Mouse (Mus musculus): ENCODE results near the gene Adamtsl3. TPM values are rescaled to one million over a fixed set of nuclear protein-coding genes. Genes with fewer than 3 reads are reported as not detected.
A peak's percentile ranks its signal among the peaks of the same experiment; 100 is the strongest.

Adamtsl3 gene
- polyA plus RNA-seq, 1 experiment from 2014 or later = 1.1 TPM

GRCm38 (mm10) chr7:82336132-82336531 lies 638 bp downstream of the Adamtsl3 start:
- peak overlapping the region; percentile 83 for H3K4me2 ChIP-seq
- H3K4me1 ChIP-seq = peaks cover 13% of the 10 kb centered on the region
- H3K27me3 ChIP-seq (replicated peaks) = peaks cover 49% of the 10 kb centered on the region
- peak overlapping the region; percentile 12; the same call in 1 of the 2 replicates for H3K9ac ChIP-seq
- ATAC-seq (replicated peaks) = peak; percentile 28; the same call in 1 of the 2 replicates
- no peaks in the 10 kb centered on the region for H3K36me3 ChIP-seq (replicated peaks)
- WGBS = 1% methylated on average over 34 of the region's 34 CpGs
- H3K4me3 ChIP-seq = peak overlapping the region; percentile 48
- H3K27ac ChIP-seq = no peak overlapping the region
- H3K9me3 ChIP-seq = no peaks in the 10 kb centered on the region

- WGBS = 75% methylated on average over 9 of the region's 9 CpGs
- Histone ChIP-seq H3K27me3 (replicated peaks) (peaks cover 49% of the 10 kb centered on the region), H3K9ac (no peak overlapping the region), H3K27ac (no peak overlapping the region), H3K4me2 (no peak overlapping the region), H3K9me3 (no peaks in the 10 kb centered on the region), H3K4me3 (no peak overlapping the region), H3K4me1 (peaks cover 13% of the 10 kb centered on the region), H3K36me3 (replicated peaks) (no peaks in the 10 kb centered on the region)
- no peak for ATAC-seq (replicated peaks)
These were observed 2.6 kb downstream of the Adamtsl3 start for GRCm38 (mm10) chr7:82338121-82338520.

GRCm38 (mm10) chr7:82338532-82338931 lies 3.0 kb downstream of the Adamtsl3 start:
- Histone ChIP-seq H3K4me3 (no peak overlapping the region), H3K4me2 (no peak overlapping the region), H3K9me3 (no peaks in the 10 kb centered on the region), H3K36me3 (replicated peaks) (no peaks in the 10 kb centered on the region), H3K9ac (no peak overlapping the region), H3K4me1 (peaks cover 13% of the 10 kb centered on the region), H3K27me3 (replicated peaks) (peaks cover 46% of the 10 kb centered on the region), H3K27ac (no peak overlapping the region)
- ATAC-seq (replicated peaks) = no peak
- WGBS = 81% methylated on average over 4 of the region's 4 CpGs

GRCm38 (mm10) chr7:82339214-82339613 lies 3.7 kb downstream of the Adamtsl3 start:
- Histone ChIP-seq H3K9me3 (no peaks in the 10 kb centered on the region), H3K27me3 (replicated peaks) (peaks cover 39% of the 10 kb centered on the region), H3K9ac (no peak overlapping the region), H3K36me3 (replicated peaks) (no peaks in the 10 kb centered on the region), H3K27ac (no peak overlapping the region), H3K4me1 (peaks cover 13% of the 10 kb centered on the region), H3K4me2 (no peak overlapping the region), H3K4me3 (no peak overlapping the region)
- no peak for ATAC-seq (replicated peaks)
- 62% methylated on average over 3 of the region's 3 CpGs for WGBS

- no peak for ATAC-seq (replicated peaks)
- Histone ChIP-seq H3K9ac (no peak overlapping the region), H3K27me3 (replicated peaks) (peaks cover 18% of the 10 kb centered on the region), H3K4me3 (no peak overlapping the region), H3K4me2 (no peak overlapping the region), H3K27ac (no peak overlapping the region), H3K4me1 (no peaks in the 10 kb centered on the region), H3K36me3 (replicated peaks) (no peaks in the 10 kb centered on the region), H3K9me3 (no peaks in the 10 kb centered on the region)
- 47% methylated on average over 8 of the region's 8 CpGs for WGBS
These were observed 6.0 kb downstream of the Adamtsl3 start for GRCm38 (mm10) chr7:82341476-82341875.

- H3K27ac ChIP-seq = no peak overlapping the region
- H3K27me3 ChIP-seq (replicated peaks) = no peaks in the 10 kb centered on the region
- no peaks in the 10 kb centered on the region for H3K36me3 ChIP-seq (replicated peaks)
- H3K4me1 ChIP-seq = no peaks in the 10 kb centered on the region
- no peaks in the 10 kb centered on the region for H3K9me3 ChIP-seq
- H3K9ac ChIP-seq = no peak overlapping the region
- 93% methylated on average over 2 of the region's 2 CpGs for WGBS
- H3K4me3 ChIP-seq = no peak overlapping the region
- H3K4me2 ChIP-seq = no peak overlapping the region
- no peak for ATAC-seq (replicated peaks)
These were observed 11.2 kb downstream of the Adamtsl3 start for GRCm38 (mm10) chr7:82346706-82347105.

- H3K36me3 ChIP-seq (replicated peaks) = no peaks in the 10 kb centered on the region
- no peaks in the 10 kb centered on the region for H3K4me1 ChIP-seq
- H3K27ac ChIP-seq = no peak overlapping the region
- no peaks in the 10 kb centered on the region for H3K9me3 ChIP-seq
- no peak overlapping the region for H3K4me3 ChIP-seq
- no peaks in the 10 kb centered on the region for H3K27me3 ChIP-seq (replicated peaks)
- no peak overlapping the region for H3K9ac ChIP-seq
- H3K4me2 ChIP-seq = no peak overlapping the region
- no peak for ATAC-seq (replicated peaks)
- 84% methylated on average over 7 of the region's 7 CpGs for WGBS
These were observed 14.3 kb downstream of the Adamtsl3 start for GRCm38 (mm10) chr7:82349796-82350195.

GRCm38 (mm10) chr7:82350421-82350820 lies 14.9 kb downstream of the Adamtsl3 start:
- H3K4me2 ChIP-seq = no peak overlapping the region
- no peak overlapping the region for H3K9ac ChIP-seq
- H3K9me3 ChIP-seq = no peaks in the 10 kb centered on the region
- no peaks in the 10 kb centered on the region for H3K4me1 ChIP-seq
- H3K27me3 ChIP-seq (replicated peaks) = no peaks in the 10 kb centered on the region
- no peak for ATAC-seq (replicated peaks)
- H3K27ac ChIP-seq = no peak overlapping the region
- no peak overlapping the region for H3K4me3 ChIP-seq
- H3K36me3 ChIP-seq (replicated peaks) = no peaks in the 10 kb centered on the region
- 77% methylated on average over 3 of the region's 3 CpGs for WGBS

- Histone ChIP-seq H3K27me3 (replicated peaks) (no peaks in the 10 kb centered on the region), H3K27ac (no peak overlapping the region), H3K36me3 (replicated peaks) (no peaks in the 10 kb centered on the region), H3K9ac (no peak overlapping the region), H3K4me3 (no peak overlapping the region), H3K4me2 (no peak overlapping the region), H3K4me1 (no peaks in the 10 kb centered on the region), H3K9me3 (no peaks in the 10 kb centered on the region)
- ATAC-seq (replicated peaks) = no peak
- 90% methylated on average over 5 of the region's 5 CpGs for WGBS
These were observed 23.7 kb downstream of the Adamtsl3 start for GRCm38 (mm10) chr7:82359146-82359545.

- Histone ChIP-seq H3K27ac (no peak overlapping the region), H3K9me3 (no peaks in the 10 kb centered on the region), H3K27me3 (replicated peaks) (no peaks in the 10 kb centered on the region), H3K4me3 (no peak overlapping the region), H3K36me3 (replicated peaks) (no peaks in the 10 kb centered on the region), H3K4me2 (no peak overlapping the region), H3K4me1 (no peaks in the 10 kb centered on the region), H3K9ac (no peak overlapping the region)
- no peak for ATAC-seq (replicated peaks)
- 70% methylated on average over 5 of the region's 5 CpGs for WGBS
These were observed 24.2 kb downstream of the Adamtsl3 start for GRCm38 (mm10) chr7:82359674-82360073.

- H3K9ac ChIP-seq = no peak overlapping the region
- 92% methylated on average over 4 of the region's 4 CpGs for WGBS
- no peaks in the 10 kb centered on the region for H3K36me3 ChIP-seq (replicated peaks)
- no peak for ATAC-seq (replicated peaks)
- no peak overlapping the region for H3K4me2 ChIP-seq
- H3K27ac ChIP-seq = no peak overlapping the region
- H3K4me3 ChIP-seq = no peak overlapping the region
- no peaks in the 10 kb centered on the region for H3K9me3 ChIP-seq
- H3K4me1 ChIP-seq = no peaks in the 10 kb centered on the region
- no peaks in the 10 kb centered on the region for H3K27me3 ChIP-seq (replicated peaks)
These were observed 24.7 kb downstream of the Adamtsl3 start for GRCm38 (mm10) chr7:82360186-82360585.

GRCm38 (mm10) chr7:82361127-82361526 lies 25.6 kb downstream of the Adamtsl3 start:
- Histone ChIP-seq H3K4me1 (no peaks in the 10 kb centered on the region), H3K9me3 (no peaks in the 10 kb centered on the region), H3K36me3 (replicated peaks) (no peaks in the 10 kb centered on the region), H3K27me3 (replicated peaks) (no peaks in the 10 kb centered on the region), H3K27ac (no peak overlapping the region), H3K4me3 (no peak overlapping the region), H3K4me2 (no peak overlapping the region), H3K9ac (no peak overlapping the region)
- 82% methylated on average over 5 of the region's 5 CpGs for WGBS
- no peak for ATAC-seq (replicated peaks)

GRCm38 (mm10) chr7:82364567-82364966 lies 29.1 kb downstream of the Adamtsl3 start:
- 92% methylated on average over 3 of the region's 3 CpGs for WGBS
- no peak for ATAC-seq (replicated peaks)

More at GRCm38 (mm10) chr7:82364567-82364966, 29.1 kb downstream of the Adamtsl3 start:
- Histone ChIP-seq H3K9ac (no peak overlapping the region), H3K4me1 (no peaks in the 10 kb centered on the region), H3K4me2 (no peak overlapping the region), H3K27ac (no peak overlapping the region), H3K27me3 (replicated peaks) (no peaks in the 10 kb centered on the region), H3K4me3 (no peak overlapping the region), H3K36me3 (replicated peaks) (no peaks in the 10 kb centered on the region), H3K9me3 (no peaks in the 10 kb centered on the region)

Measured in midbrain, embryonic 15.5 days (tissue).